Mouse (Mus musculus) forebrain, postnatal 0 days (tissue): ENCODE data around the gene Gm20481. TPM values are rescaled to one million over a fixed set of nuclear protein-coding genes. Genes with fewer than 3 reads are reported as not detected.
A peak's percentile ranks its signal among the peaks of the same experiment; 100 is the strongest.

ENCODE experiments used
- ATAC-seq: fragments of 200-750 bp; cut with Nextera tagmentation; 2 replicates; pipeline ENCODE4 v1.8.0; 2017; ENCODE audit warnings: mild to moderate bottlenecking, moderate library complexity
- DNase-seq: peaks from one replicate; pipeline ENCODE4 v3.0.0-alpha.2; 2015
- H3K27ac ChIP-seq: fragments of 300-500 bp; sonication (generic); 2 replicates; pipeline ENCODE4 v1.5.1; 2014; ENCODE audit warnings: low read depth, mild to moderate bottlenecking, antibody characterized with exemption, low read length, moderate library complexity, mixed read lengths
- H3K27me3 ChIP-seq: fragments of 300-500 bp; sonication (generic); 2 replicates; pipeline ENCODE4 v1.6.1; 2014; ENCODE audit warnings: mild to moderate bottlenecking, low read length, mixed read lengths; ENCODE audit not compliant: insufficient read depth
- H3K36me3 ChIP-seq: fragments of 300-500 bp; sonication (generic); 2 replicates; pipeline ENCODE4 v1.6.1; 2014; ENCODE audit warnings: mild to moderate bottlenecking, moderate library complexity; ENCODE audit not compliant: insufficient read depth
- H3K4me1 ChIP-seq: fragments of 300-500 bp; sonication (generic); 2 replicates; pipeline ENCODE4 v1.6.1; 2014; ENCODE audit warnings: antibody characterized with exemption; ENCODE audit not compliant: insufficient read depth
- H3K4me2 ChIP-seq: fragments of 300-500 bp; sonication (generic); 2 replicates; pipeline ENCODE4 v1.6.1; 2014; ENCODE audit warnings: low read depth, mild to moderate bottlenecking, moderate library complexity
- H3K4me3 ChIP-seq: fragments of 300-500 bp; sonication (generic); 2 replicates; pipeline ENCODE4 v1.5.1; 2014; ENCODE audit warnings: low read depth, low read length, mixed read lengths
- H3K9ac ChIP-seq: fragments of 300-500 bp; sonication (generic); 2 replicates; pipeline ENCODE4 v1.6.1; 2014; ENCODE audit warnings: mild to moderate bottlenecking
- H3K9me3 ChIP-seq: fragments of 300-500 bp; sonication (generic); 2 replicates; pipeline ENCODE4 v1.6.1; 2016; ENCODE audit warnings: low read length
- CTCF ChIP-seq: sonication (generic); IDR thresholded peaks from 2 replicates; pipeline ENCODE4 v1.5.1; 2016; ENCODE audit warnings: antibody characterized with exemption, control low read depth, low read depth
- WGBS: fragments of 180-500 bp; shearing (Covaris S2); extraction: QIAGEN DNeasy Blood & Tissue Kit; methylation state at CpG from one replicate; pipeline ENCODE4 v1.1.7; 2014; 5-methylcytosine and 5-hydroxymethylcytosine counted together
- polyA plus RNA-seq: library from polyadenylated mRNA; unstranded; fragments of >200 nt; fragmentation: Nextera tagmentation; extraction: Ambion mirVana; gene quantifications from 2 replicates; pipeline ENCODE4 v1.2.1, GENCODE M21; 2015
- total RNA-seq: library from RNA; depleted of rRNA; stranded (reverse); fragments of >200 nt; gene quantifications from 2 replicates; pipeline ENCODE4 v1.2.3, GENCODE M21; 2014; rRNA removed

Gene Gm20481
- total and polyA plus RNA-seq, 2 experiments from 2014 or later = not detected

- no peak for DNase-seq
- Histone ChIP-seq H3K4me3 (no peak overlapping the region), H3K9me3 (no peaks in the 10 kb centered on the region), H3K9ac (no peak overlapping the region), H3K27me3 (no peaks in the 10 kb centered on the region; the same call in 1 of the 2 replicates), H3K4me1 (peaks cover 4% of the 10 kb centered on the region; the same call in 1 of the 2 replicates), H3K4me2 (no peak overlapping the region), H3K36me3 (peaks cover 45% of the 10 kb centered on the region), H3K27ac (no peak overlapping the region)
- WGBS = 78% methylated on average over 10 of the region's 10 CpGs
- no peak for ATAC-seq
- TF ChIP-seq CTCF = no peak
Observed at GRCm38 (mm10) chr17:35016791-35017705, 47.3 kb downstream of the Gm20481 start.

- H3K4me1 ChIP-seq = peaks cover 4% of the 10 kb centered on the region; the same call in 1 of the 2 replicates
- H3K27ac ChIP-seq = no peak overlapping the region
- no peak overlapping the region for H3K9ac ChIP-seq
- no peaks in the 10 kb centered on the region; the same call in 1 of the 2 replicates for H3K27me3 ChIP-seq
- ATAC-seq (no peak), DNase-seq (no peak)
- no peaks in the 10 kb centered on the region for H3K9me3 ChIP-seq
- H3K36me3 ChIP-seq = peaks cover 39% of the 10 kb centered on the region
- WGBS = 73% methylated on average over 14 of the region's 14 CpGs
- H3K4me3 ChIP-seq = no peak overlapping the region
- no peak for TF ChIP-seq CTCF
- H3K4me2 ChIP-seq = no peak overlapping the region
Observed at GRCm38 (mm10) chr17:35017706-35018030, 48.0 kb downstream of the Gm20481 start.

GRCm38 (mm10) chr17:35018171-35018570 is 48.5 kb downstream of the Gm20481 start:
- Histone ChIP-seq H3K27ac (no peak overlapping the region), H3K4me1 (peaks cover 4% of the 10 kb centered on the region; the same call in 1 of the 2 replicates), H3K27me3 (no peaks in the 10 kb centered on the region; the same call in 1 of the 2 replicates), H3K4me3 (no peak overlapping the region), H3K9me3 (no peaks in the 10 kb centered on the region), H3K4me2 (no peak overlapping the region), H3K36me3 (peaks cover 34% of the 10 kb centered on the region), H3K9ac (no peak overlapping the region)
- DNase-seq = no peak
- TF ChIP-seq CTCF = no peak
- WGBS = 81% methylated on average over 3 of the region's 3 CpGs
- no peak for ATAC-seq

GRCm38 (mm10) chr17:35019894-35020293 is 50.2 kb downstream of the Gm20481 start:
- H3K27ac ChIP-seq = no peak overlapping the region

GRCm38 (mm10) chr17:35020551-35020950 is 50.8 kb downstream of the Gm20481 start:
- 82% methylated on average over 8 of the region's 8 CpGs for WGBS
- no peak overlapping the region for H3K4me3 ChIP-seq
- no peak overlapping the region for H3K27ac ChIP-seq
- H3K4me2 ChIP-seq = no peak overlapping the region
- no peak overlapping the region for H3K9ac ChIP-seq
- DNase-seq (no peak), ATAC-seq (no peak)
- H3K4me1 ChIP-seq = peaks cover 4% of the 10 kb centered on the region; the same call in 1 of the 2 replicates
- H3K9me3 ChIP-seq = no peaks in the 10 kb centered on the region
- peaks cover 10% of the 10 kb centered on the region for H3K36me3 ChIP-seq
- H3K27me3 ChIP-seq = no peaks in the 10 kb centered on the region; the same call in 1 of the 2 replicates
- no peak for TF ChIP-seq CTCF

More at GRCm38 (mm10) chr17:35019894-35020293, 50.2 kb downstream of the Gm20481 start:
- peaks cover 17% of the 10 kb centered on the region for H3K36me3 ChIP-seq
- no peak for TF ChIP-seq CTCF
- no peak overlapping the region for H3K4me3 ChIP-seq
- 74% methylated on average over 11 of the region's 11 CpGs for WGBS
- H3K9ac ChIP-seq = no peak overlapping the region
- H3K4me2 ChIP-seq = no peak overlapping the region
- no peaks in the 10 kb centered on the region; the same call in 1 of the 2 replicates for H3K27me3 ChIP-seq
- ATAC-seq (no peak), DNase-seq (no peak)
- H3K4me1 ChIP-seq = peaks cover 4% of the 10 kb centered on the region; the same call in 1 of the 2 replicates
- H3K9me3 ChIP-seq = no peaks in the 10 kb centered on the region

GRCm38 (mm10) chr17:35021163-35021808 is 51.6 kb downstream of the Gm20481 start:
- peak overlapping the region; percentile 21; the same call in 1 of the 2 replicates for H3K27ac ChIP-seq
- TF ChIP-seq CTCF = peak; percentile 95
- H3K27me3 ChIP-seq = no peaks in the 10 kb centered on the region; the same call in 1 of the 2 replicates
- no peak overlapping the region for H3K9ac ChIP-seq
- H3K36me3 ChIP-seq = peaks cover 4% of the 10 kb centered on the region; the same call in 1 of the 2 replicates
- peak; percentile 66 for ATAC-seq
- 6% methylated on average over 17 of the region's 17 CpGs for WGBS
- no peak overlapping the region for H3K4me3 ChIP-seq
- H3K9me3 ChIP-seq = no peaks in the 10 kb centered on the region
- H3K4me1 ChIP-seq = peaks cover 4% of the 10 kb centered on the region; the same call in 1 of the 2 replicates
- 0 out of 2 replicates have a peak overlapping the region, but pooled peaks have one; percentile 10 for H3K4me2 ChIP-seq
- peak; percentile 77 for DNase-seq

Other genes starting within 250 kb of the Gm20481 start
Only the 30 nearest of the 42 such genes appear.
- gene Stk19, start 133.0 kb upstream of the Gm20481 start, total RNA-seq = 41.9 and 55.6 TPM in 2 replicates
- 55.7 and 61.1 TPM in 2 replicates for gene Stk19, start 133.0 kb upstream of the Gm20481 start, polyA plus RNA-seq
- gene Dxo, start 132.9 kb upstream of the Gm20481 start, total RNA-seq = 40.0 and 46.0 TPM in 2 replicates
- 56.0 and 57.8 TPM in 2 replicates for gene Dxo, start 132.9 kb upstream of the Gm20481 start, polyA plus RNA-seq
- 91.8 and 97.7 TPM in 2 replicates for gene Skiv2l, start 119.7 kb upstream of the Gm20481 start, total RNA-seq
- gene Skiv2l, start 119.7 kb upstream of the Gm20481 start, polyA plus RNA-seq = 36.9 and 42.8 TPM in 2 replicates
- gene Nelfe, start 119.5 kb upstream of the Gm20481 start, total RNA-seq = 32.0 and 56.2 TPM in 2 replicates
- gene Nelfe, start 119.5 kb upstream of the Gm20481 start, polyA plus RNA-seq = 49.6 and 54.6 TPM in 2 replicates
- gene Cfb, start 107.4 kb upstream of the Gm20481 start, total RNA-seq = 0.67 and 1.4 TPM in 2 replicates
- 1.0 and 1.7 TPM in 2 replicates for gene Cfb, start 107.4 kb upstream of the Gm20481 start, polyA plus RNA-seq
- gene Zbtb12, start 90.4 kb upstream of the Gm20481 start, total RNA-seq = 25.2 and 32.6 TPM in 2 replicates
- gene Zbtb12, start 90.4 kb upstream of the Gm20481 start, polyA plus RNA-seq = 5.3 and 7.7 TPM in 2 replicates
- gene Gm20547, start 87.9 kb upstream of the Gm20481 start, total RNA-seq = not detected in 2 replicates
- gene Gm20547, start 87.9 kb upstream of the Gm20481 start, polyA plus RNA-seq = not detected in 2 replicates
- gene C2, start 71.6 kb upstream of the Gm20481 start, total RNA-seq = 2.6 and 6.1 TPM in 2 replicates
- 3.0 and 3.5 TPM in 2 replicates for gene C2, start 71.6 kb upstream of the Gm20481 start, polyA plus RNA-seq
- 293 and 302 TPM in 2 replicates for gene Ehmt2, start 71.4 kb upstream of the Gm20481 start, total RNA-seq
- gene Ehmt2, start 71.4 kb upstream of the Gm20481 start, polyA plus RNA-seq = 45.5 and 61.8 TPM in 2 replicates
- not detected in 2 replicates for gene Slc44a4, start 55.4 kb upstream of the Gm20481 start, total RNA-seq
- 0.06 TPM in 1 of 2 replicates, not detected in the other for gene Slc44a4, start 55.4 kb upstream of the Gm20481 start, polyA plus RNA-seq
- gene Neu1, start 38.7 kb upstream of the Gm20481 start, total RNA-seq = 36.7 and 36.8 TPM in 2 replicates
- gene Neu1, start 38.7 kb upstream of the Gm20481 start, polyA plus RNA-seq = 33.5 and 34.5 TPM in 2 replicates
- 5.2 and 8.1 TPM in 2 replicates for gene Hspa1b, start 10.7 kb upstream of the Gm20481 start, total RNA-seq
- gene Hspa1b, start 10.7 kb upstream of the Gm20481 start, polyA plus RNA-seq = 0.42 and 0.52 TPM in 2 replicates
- gene Hspa1a, start 2.2 kb downstream of the Gm20481 start, total RNA-seq = 7.9 and 13.8 TPM in 2 replicates
- gene Hspa1a, start 2.2 kb downstream of the Gm20481 start, polyA plus RNA-seq = 7.6 and 8.5 TPM in 2 replicates
- gene Hspa1l, start 2.8 kb downstream of the Gm20481 start, total RNA-seq = 0.24 and 0.46 TPM in 2 replicates
- gene Hspa1l, start 2.8 kb downstream of the Gm20481 start, polyA plus RNA-seq = 0.36 and 0.50 TPM in 2 replicates
- gene Lsm2, start 11.9 kb downstream of the Gm20481 start, total RNA-seq = 29.1 and 38.9 TPM in 2 replicates
- gene Lsm2, start 11.9 kb downstream of the Gm20481 start, polyA plus RNA-seq = 111 and 120 TPM in 2 replicates
- 84.4 and 93.4 TPM in 2 replicates for gene Vars, start 31.1 kb downstream of the Gm20481 start, total RNA-seq
- 36.7 and 45.4 TPM in 2 replicates for gene Vars, start 31.1 kb downstream of the Gm20481 start, polyA plus RNA-seq
- 0.14 and 0.31 TPM in 2 replicates for gene Vwa7, start 46.7 kb downstream of the Gm20481 start, total RNA-seq
- gene Vwa7, start 46.7 kb downstream of the Gm20481 start, polyA plus RNA-seq = 0.08 TPM in 1 of 2 replicates, not detected in the other
- gene Sapcd1, start 58.1 kb downstream of the Gm20481 start, total RNA-seq = 2.2 and 2.7 TPM in 2 replicates
- 1.6 TPM in 2 replicates for gene Sapcd1, start 58.1 kb downstream of the Gm20481 start, polyA plus RNA-seq
- gene Msh5, start 76.8 kb downstream of the Gm20481 start, total RNA-seq = 1.3 and 2.2 TPM in 2 replicates
- gene Msh5, start 76.8 kb downstream of the Gm20481 start, polyA plus RNA-seq = 1.1 and 1.3 TPM in 2 replicates
- 26.8 and 29.3 TPM in 2 replicates for gene Clic1, start 80.1 kb downstream of the Gm20481 start, total RNA-seq
- gene Clic1, start 80.1 kb downstream of the Gm20481 start, polyA plus RNA-seq = 47.9 and 50.5 TPM in 2 replicates
- 167 and 220 TPM in 2 replicates for gene Ddah2, start 89.1 kb downstream of the Gm20481 start, total RNA-seq
- gene Ddah2, start 89.1 kb downstream of the Gm20481 start, polyA plus RNA-seq = 261 and 299 TPM in 2 replicates
- not detected in 2 replicates for gene Ly6g6c, start 95.5 kb downstream of the Gm20481 start, total RNA-seq
- gene Ly6g6c, start 95.5 kb downstream of the Gm20481 start, polyA plus RNA-seq = not detected in 2 replicates
- not detected in 2 replicates for gene Mpig6b, start 96.3 kb downstream of the Gm20481 start, total RNA-seq
- 0.08 TPM in 2 replicates for gene Mpig6b, start 96.3 kb downstream of the Gm20481 start, polyA plus RNA-seq
- gene Ly6g6e, start 107.0 kb downstream of the Gm20481 start, total RNA-seq = 0.38 and 3.9 TPM in 2 replicates
- 2.9 and 3.9 TPM in 2 replicates for gene Ly6g6e, start 107.0 kb downstream of the Gm20481 start, polyA plus RNA-seq
- 3.8 TPM in 1 of 2 replicates, not detected in the other for gene Ly6g6d, start 108.2 kb downstream of the Gm20481 start, total RNA-seq
- gene Ly6g6d, start 108.2 kb downstream of the Gm20481 start, polyA plus RNA-seq = 1.2 and 1.6 TPM in 2 replicates
- gene Ly6g6f, start 115.7 kb downstream of the Gm20481 start, total RNA-seq = 0.23 TPM in 1 of 2 replicates, not detected in the other
- not detected in 2 replicates for gene Ly6g6f, start 115.7 kb downstream of the Gm20481 start, polyA plus RNA-seq
- gene Abhd16a, start 119.4 kb downstream of the Gm20481 start, total RNA-seq = 139 and 202 TPM in 2 replicates
- gene Abhd16a, start 119.4 kb downstream of the Gm20481 start, polyA plus RNA-seq = 92.8 and 96.3 TPM in 2 replicates
- not detected in 2 replicates for gene Ly6g5c, start 138.4 kb downstream of the Gm20481 start, total RNA-seq
- gene Ly6g5c, start 138.4 kb downstream of the Gm20481 start, polyA plus RNA-seq = not detected in 2 replicates
- gene Ly6g5b, start 145.5 kb downstream of the Gm20481 start, total RNA-seq = 0.54 and 1.1 TPM in 2 replicates
- gene Ly6g5b, start 145.5 kb downstream of the Gm20481 start, polyA plus RNA-seq = 0.55 and 1.1 TPM in 2 replicates
- 16.9 and 20.5 TPM in 2 replicates for gene Gpank1, start 151.5 kb downstream of the Gm20481 start, total RNA-seq
- gene Gpank1, start 151.5 kb downstream of the Gm20481 start, polyA plus RNA-seq = 19.7 and 20.8 TPM in 2 replicates